Comparison of ENCODE assay signal across 13 mouse cellular contexts in genomic region chr11:46304864-46305710, GRCm38 (mm10). TPM values are rescaled to one million over a fixed set of nuclear protein-coding genes. Genes with fewer than 3 reads are reported as not detected.
A peak's percentile ranks its signal among the peaks of the same experiment; 100 is the strongest.
DNase-seq lines count a peak whose midpoint lies in the region; ATAC-seq and TF ChIP-seq lines count a peak whose summit lies in the region.
"Had no signal": no experiment of that assay in that cellular context is flagged by ENCODE, and none has a peak within 500 bp of the region (broad histone marks: within the 10 kb centered on the region; RNA-seq: fewer than 3 reads in every experiment).

No protein-coding gene starts in this region.

- WGBS in cerebellum, adult 2 months, result 49% methylated on average over 9 of the region's 9 CpGs
- 83% methylated on average over 9 of the region's 9 CpGs for WGBS in intestine, embryonic 16.5 days

- peaks cover 58% of the 10 kb centered on the region for H3K4me1 ChIP-seq in cerebellum, adult 2 months (ENCODE audit: control insufficient read depth, insufficient read depth, low read length)
- H3K4me1 ChIP-seq in intestine, embryonic 16.5 days (ENCODE audit: control insufficient read depth, insufficient read depth, low read length), result no peaks in the 10 kb centered on the region
- H3K4me1 ChIP-seq: heart, embryonic 13.5 days had no signal

- H3K27me3 ChIP-seq in cerebellum, adult 2 months (ENCODE audit: control insufficient read depth, insufficient read depth, low read length), result no peaks in the 10 kb centered on the region
- H3K27me3 ChIP-seq in intestine, embryonic 16.5 days (replicated peaks; ENCODE audit: control insufficient read depth, insufficient read depth, low read length), result no peaks in the 10 kb centered on the region
- H3K27me3 ChIP-seq: limb, embryonic 15.5 days; neural tube, embryonic 13.5 days had no signal

- no peaks in the 10 kb centered on the region for H3K36me3 ChIP-seq in intestine, embryonic 16.5 days (ENCODE audit: control insufficient read depth, insufficient read depth, low read length)
- H3K36me3 ChIP-seq: heart, embryonic 13.5 days; limb, embryonic 15.5 days had no signal

- no peaks in the 10 kb centered on the region for H3K9me3 ChIP-seq in intestine, embryonic 16.5 days (ENCODE audit: control insufficient read depth, low read length)
- H3K9me3 ChIP-seq: heart, embryonic 13.5 days; limb, embryonic 15.5 days; neural tube, embryonic 13.5 days had no signal

- H3K9ac ChIP-seq in intestine, embryonic 16.5 days (ENCODE audit: low read depth, low read length), result no peak overlapping the region
- H3K9ac ChIP-seq: heart, embryonic 13.5 days; limb, embryonic 15.5 days; neural tube, embryonic 13.5 days had no signal

- peak; percentile 70; the same call in 1 of the 2 replicates for ATAC-seq in intestine, embryonic 16.5 days

- no peak overlapping the region for H3K4me2 ChIP-seq in intestine, embryonic 16.5 days (ENCODE audit: low read depth, low read length)
- H3K4me2 ChIP-seq: heart, embryonic 13.5 days; limb, embryonic 15.5 days; neural tube, embryonic 13.5 days had no signal

- TF ChIP-seq CTCF in cerebellum, adult 2 months (IDR thresholded peaks at IDR 0.05; ENCODE audit: borderline replicate concordance, insufficient read depth, low read depth, low read length), result no peak

- TF ChIP-seq POLR2A in cerebellum, adult 2 months (IDR thresholded peaks at IDR 0.05; ENCODE audit: borderline replicate concordance, insufficient read depth, low read length), result no peak

- no peak overlapping the region for H3K4me3 ChIP-seq in cerebellum, adult 2 months (replicated peaks; ENCODE audit: insufficient read depth, low read depth, low read length)
- H3K4me3 ChIP-seq in intestine, embryonic 16.5 days (ENCODE audit: low read length), result no peak overlapping the region
- H3K4me3 ChIP-seq: heart, embryonic 13.5 days; limb, embryonic 15.5 days; neural tube, embryonic 13.5 days had no signal

- H3K27ac ChIP-seq in cerebellum, adult 2 months (ENCODE audit: insufficient read depth, low read length), result peak overlapping the region; percentile 69
- H3K27ac ChIP-seq in intestine, embryonic 16.5 days (ENCODE audit: low read length), result no peak overlapping the region
- H3K27ac ChIP-seq: heart, embryonic 13.5 days; kidney, postnatal 0 days; limb, embryonic 15.5 days; macrophage; neural tube, embryonic 13.5 days had no signal

- DNase-seq in cerebellum, adult 2 months, result peak; percentile 47 to 56
- no peak for DNase-seq in cerebellum, postnatal 4 days (ENCODE audit: low spot score in 2 of 2)
- peak; percentile 32 for DNase-seq in ovary, postnatal 36 days (ENCODE audit: low spot score)
- DNase-seq in ovary, postnatal 14 days (ENCODE audit: low spot score), result no peak
- DNase-seq in thymus, postnatal 36 days, result peak; percentile 55 to 77
- no peak for DNase-seq in urinary bladder, postnatal 25 days (ENCODE audit: low spot score)
- no peak for DNase-seq in frontal cortex, postnatal 10 days (ENCODE audit: low spot score in 2 of 2)

RNA-seq across cellular contexts. Expression of gene Cyfip2, which starts 7.6 kb away (rescaled TPM):
- 200 and 203 TPM in 2 replicates for polyA plus RNA-seq in cerebellum, adult 2 months (2012; rRNA removed)
- polyA plus RNA-seq in intestine, embryonic 16.5 days (2015; fragmentation: Nextera tagmentation; extraction: Ambion mirVana), result 5.2 and 5.7 TPM in 2 replicates

Comparison
In these comparisons a context has a peak if more than half of its experiments do, and no peak if none do; other contexts are left out.
1. DNase-seq: peak in cerebellum, adult 2 months (2 of 2), ovary, postnatal 36 days (single experiment) and thymus, postnatal 36 days (2 of 2); none in cerebellum, postnatal 4 days (0 of 2), ovary, postnatal 14 days (single experiment), urinary bladder, postnatal 25 days (single experiment) and frontal cortex, postnatal 10 days (0 of 2).
2. RNA of gene Cyfip2, which starts 7.6 kb away (polyA plus RNA-seq): 200 to 203 TPM in cerebellum, adult 2 months; 5.2 to 5.7 TPM in intestine, embryonic 16.5 days; every median in the first group is over 10 times any median in the second.